Mouse (Mus musculus) frontal cortex, postnatal 25 days (tissue): ENCODE results near the gene Erh.

Experiments
- DNase-seq, 2 experiments: peaks; one replicate each; pipeline ENCODE4 v3.0.0; 2022; ENCODE audit warnings: low spot score in 2 of 2

Gene Erh

DNA sequence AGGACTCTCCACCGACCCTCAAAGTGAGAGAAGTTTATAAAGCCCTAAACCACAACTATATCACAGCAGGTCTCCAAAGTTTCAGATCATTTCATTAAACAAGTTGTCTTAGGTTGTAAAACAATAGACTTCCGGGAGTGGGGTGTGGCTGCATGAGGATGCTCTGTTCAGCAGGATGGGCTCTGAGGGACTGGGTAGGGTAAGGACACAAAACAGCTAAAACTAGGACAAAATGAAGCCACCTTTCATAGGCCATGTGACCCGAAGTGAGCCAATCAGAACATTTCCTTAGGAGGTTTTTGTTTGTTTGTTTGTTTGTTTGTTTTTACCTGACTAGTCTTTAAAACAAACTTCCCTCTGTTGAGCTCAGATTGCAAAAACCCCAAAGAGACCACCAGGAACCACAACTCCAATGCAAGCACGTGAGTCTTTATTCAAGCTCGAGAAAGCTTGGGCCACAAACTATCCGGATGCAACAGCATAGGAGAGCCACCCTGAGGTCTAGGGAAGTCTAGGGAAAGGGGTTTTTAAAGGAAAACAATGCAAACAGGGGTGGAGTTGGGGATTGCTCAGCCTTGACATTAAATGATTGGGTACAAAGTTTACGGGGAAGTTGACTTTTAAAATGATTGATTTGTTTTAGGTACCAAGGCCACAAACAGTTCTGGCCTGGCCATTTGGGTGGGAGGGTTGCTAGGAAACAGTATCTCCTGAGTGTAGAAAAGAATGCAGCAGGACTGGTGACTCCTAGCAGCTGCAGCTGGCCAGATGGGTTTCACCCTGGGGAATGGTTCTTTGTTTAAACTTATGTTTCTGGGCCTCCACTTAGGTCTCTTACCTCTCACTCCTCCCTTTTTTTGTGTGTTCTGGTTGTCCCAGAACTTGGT lies 28.5 kb downstream of the Erh start:
- no peak for DNase-seq

DNA sequence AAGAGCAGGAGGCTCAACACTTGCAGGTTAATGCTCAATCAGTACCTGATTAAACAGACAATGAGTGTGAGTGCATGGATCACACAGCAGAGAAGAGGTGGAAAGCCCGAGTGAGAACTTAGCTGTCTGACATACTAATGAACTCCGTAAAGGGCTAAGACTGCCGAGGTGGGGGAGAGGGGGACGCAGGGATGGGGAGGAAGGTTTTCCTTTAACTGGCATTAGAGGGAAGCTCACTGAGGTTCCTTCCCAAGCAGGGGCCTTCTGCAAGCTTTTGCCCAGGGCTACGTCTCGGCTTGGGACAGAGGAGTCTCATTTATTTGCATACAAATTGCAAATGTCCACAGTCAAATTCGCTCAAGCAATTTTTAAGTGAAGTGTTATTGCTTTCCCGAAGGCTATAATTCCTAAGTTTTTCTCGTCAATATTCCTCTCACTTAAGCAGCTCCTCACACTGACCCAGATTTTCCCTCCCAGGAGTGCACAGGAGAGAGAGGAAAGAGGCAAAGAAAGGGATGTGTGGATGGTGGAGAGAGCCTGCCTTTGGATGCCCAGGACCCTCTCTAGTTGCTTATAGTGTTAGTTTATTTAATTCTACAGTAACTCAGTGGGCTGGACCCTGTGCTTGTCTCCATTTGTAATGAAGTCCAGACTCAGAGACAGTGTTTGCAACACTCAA lies 31.9 kb downstream of the Erh start:
- no peak for DNase-seq

DNA sequence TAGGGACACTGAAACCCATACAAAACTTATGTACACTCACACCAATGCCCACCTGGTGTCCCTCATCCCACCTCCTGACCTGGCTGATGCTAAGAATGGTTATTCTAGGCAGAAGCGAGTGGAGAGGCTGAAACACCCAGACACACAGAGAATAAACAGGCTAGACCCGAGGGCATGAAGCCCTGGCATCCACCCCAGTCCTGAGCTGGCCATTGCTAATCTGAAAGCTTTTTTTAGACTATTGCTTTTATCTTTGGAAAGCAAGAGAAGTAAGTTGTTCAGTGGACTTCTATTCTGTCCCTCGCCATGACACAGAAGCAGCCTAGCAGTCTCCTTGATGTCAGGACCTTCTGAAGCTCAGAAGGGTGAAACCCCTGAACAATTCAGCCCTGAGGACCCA lies 34.2 kb downstream of the Erh start:
- no peak for DNase-seq

DNA sequence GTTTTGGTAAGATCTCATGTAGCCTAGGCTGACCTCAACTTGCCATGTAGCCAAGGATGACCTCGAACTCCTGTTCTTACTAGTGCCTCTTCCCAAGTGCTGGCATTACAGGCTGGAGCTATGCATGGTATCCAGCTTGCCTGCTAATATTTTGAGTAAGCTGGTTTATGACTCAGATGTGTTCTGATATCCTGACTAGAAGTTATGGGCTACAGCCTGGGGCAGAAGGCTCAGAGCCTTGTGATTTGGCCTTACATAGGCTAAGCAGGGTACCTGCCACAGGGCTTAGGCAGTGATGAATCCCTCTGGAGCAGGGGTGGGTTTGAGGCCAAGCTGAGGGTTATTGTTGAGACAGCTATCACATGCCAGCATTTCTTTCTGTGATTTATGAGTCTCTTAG lies 35.6 kb downstream of the Erh start:
- no peak for DNase-seq

DNA sequence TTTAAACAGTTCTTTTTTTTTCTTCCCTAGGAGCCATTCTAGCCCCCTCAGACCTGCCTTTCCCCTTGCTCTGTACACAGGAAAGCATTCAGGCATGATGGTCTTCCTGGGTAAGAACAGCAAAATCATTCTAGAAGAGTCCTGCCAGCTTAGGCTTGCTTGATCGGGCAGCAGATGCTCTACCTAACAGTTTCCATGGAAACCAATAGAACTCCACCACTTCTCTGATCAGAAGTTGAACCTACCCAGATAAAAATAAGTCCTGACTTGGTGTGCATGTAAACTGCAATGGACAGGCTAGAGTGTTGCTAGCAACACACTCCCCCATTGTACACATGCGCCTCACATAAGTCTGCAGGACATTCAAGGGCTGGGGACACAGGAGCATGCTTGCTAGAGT lies 39.9 kb downstream of the Erh start:
- DNase-seq, result no peak

DNA sequence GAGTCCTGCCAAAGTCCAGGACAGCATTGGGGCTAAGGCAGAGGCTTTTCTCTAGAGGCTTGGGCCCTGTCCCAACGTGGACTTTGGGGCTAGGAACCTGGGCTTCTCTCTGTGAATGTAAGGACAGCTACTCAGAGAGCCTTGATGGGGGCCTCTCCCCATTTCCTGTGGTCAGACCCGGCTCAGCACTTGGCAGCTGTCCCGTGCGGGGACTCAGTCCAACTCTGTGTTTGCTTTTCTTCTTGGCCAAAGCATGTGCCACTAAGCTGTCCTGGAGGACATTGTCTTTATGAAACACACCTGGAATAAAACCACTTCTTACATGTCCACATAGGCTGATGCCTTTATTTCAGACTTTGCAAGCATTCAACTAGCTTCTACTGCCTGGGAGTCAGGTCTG lies 40.6 kb downstream of the Erh start:
- DNase-seq, result no peak

DNA sequence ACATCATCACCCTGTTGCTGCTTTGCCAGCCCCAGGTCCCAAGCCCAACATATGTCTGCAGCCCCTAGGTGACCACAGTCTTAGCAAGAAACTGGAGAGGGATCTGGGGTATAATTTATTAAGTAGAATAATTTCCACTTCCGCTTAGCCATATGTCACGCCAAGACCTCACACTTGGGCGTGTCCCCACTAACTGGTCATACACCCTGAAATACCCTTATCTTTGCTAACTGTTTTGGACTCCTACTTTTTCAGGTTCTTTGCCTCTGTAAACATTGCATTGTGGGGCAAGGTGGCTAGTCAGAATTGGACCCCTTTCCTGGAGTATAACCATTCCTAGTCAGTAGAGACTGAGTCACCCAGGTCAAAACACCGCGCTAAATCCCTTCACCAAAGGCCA lies 41.7 kb downstream of the Erh start:
- no peak for DNase-seq

DNA sequence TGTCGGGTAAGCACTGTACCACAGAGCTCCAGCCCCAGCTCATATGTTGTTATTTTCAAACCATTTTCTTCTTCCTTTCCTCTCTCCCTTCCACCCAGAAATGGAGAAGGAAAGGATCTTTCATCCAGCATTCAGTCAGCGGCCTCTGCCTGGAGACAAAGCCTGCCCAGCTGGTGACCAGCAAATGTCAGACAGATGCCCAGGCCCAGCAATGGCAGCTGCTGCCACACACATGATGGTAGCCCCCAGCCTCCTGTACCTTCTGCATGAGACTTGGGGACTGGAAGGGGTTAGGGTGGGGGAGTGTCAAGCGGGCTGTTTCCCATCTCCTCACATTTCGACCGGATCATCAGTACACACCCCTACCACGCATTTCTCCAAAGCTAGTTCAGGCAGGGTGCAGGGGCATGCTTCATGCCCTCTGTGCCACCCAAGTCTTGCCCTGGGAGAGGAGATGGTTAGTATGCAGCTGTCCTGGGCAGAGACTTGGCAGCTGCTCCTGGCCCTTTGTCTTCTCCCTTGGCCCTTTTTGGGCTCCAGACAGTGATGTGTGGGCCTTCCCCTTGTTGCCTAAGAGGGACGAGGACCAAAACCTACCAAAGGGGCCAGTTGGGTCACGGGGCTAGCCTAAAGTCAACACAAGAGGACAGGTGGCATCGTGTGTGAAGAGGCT lies 42.4 kb downstream of the Erh start:
- DNase-seq, result no peak

DNA sequence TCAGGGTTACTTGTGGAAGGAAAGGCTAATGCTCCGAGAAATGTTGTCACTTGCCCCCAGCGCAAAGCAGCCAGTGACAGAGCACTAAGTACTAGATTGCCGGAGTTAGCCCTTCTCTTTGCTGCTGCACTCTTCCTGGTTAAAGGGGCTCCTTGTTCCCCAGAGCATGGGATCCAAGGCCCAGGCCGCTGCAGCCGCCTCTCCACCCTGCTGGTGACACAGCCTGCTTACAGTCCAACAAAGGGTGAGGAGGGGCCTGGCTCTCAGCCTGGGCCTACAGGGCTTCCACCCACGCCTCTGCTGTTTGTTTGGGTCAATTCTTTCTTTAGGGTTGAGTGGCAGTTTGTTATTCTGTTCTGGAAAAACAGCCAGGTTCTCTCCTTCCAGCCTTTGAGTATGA lies 45.4 kb downstream of the Erh start:
- no peak for DNase-seq

DNA sequence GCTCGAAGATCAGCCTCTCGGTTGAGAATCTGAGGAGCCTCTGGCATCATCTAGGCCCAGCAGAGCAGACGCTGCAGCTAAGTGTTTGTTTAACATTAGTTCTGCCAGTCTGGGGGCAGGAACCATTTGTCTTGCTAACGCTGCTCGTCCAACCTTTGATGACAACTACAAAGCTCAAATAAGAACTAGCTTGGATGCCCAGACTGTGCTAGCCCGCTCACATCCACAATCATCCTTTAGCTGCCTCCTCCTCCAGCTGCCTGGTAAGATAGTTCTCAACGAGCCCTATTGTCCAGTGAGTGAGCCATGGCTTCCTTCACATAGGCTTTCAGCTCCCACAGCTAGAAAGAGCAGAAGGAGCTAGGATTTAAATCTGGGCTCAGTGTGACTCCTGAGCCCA lies 45.9 kb downstream of the Erh start:
- DNase-seq, result no peak

DNA sequence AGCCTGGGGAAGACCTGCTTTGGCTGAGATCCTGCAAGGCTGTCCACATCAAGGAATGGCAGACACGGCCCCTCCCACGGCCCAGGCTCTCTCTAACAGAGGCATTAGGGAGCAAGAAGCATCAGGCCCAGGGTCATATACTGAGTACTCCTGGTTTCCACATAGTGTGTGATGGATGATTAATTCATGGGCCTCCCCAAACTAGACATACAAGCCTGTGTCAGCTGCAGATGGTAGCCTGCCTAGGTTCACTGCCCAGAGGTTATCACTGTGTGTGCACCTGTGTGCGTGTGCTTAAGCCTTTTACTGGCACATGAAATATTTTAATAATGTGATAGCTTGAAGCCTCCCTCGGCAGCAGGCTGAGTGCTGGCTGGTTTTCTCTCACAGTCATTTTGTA lies 48.2 kb downstream of the Erh start:
- no peak for DNase-seq

DNA sequence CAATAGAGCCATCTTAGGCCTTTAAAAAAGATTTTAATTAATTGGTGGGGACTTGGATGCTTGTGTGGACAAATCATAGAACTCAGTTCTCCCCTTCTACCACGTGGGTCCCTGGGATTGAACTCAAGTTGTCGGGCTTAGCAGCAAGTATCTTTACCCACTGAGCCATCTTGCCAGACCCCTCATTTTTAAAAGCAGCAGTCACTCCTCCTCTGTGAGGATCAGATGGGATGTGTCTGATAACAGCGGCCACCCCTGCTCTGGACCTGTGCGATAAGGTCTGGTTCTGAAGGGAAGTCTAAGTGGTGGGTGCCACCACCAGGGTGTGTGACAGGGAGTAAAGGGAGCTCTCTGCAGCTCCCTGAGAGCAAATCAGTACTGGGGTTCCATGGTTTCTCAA lies 48.6 kb downstream of the Erh start:
- no peak for DNase-seq

DNA sequence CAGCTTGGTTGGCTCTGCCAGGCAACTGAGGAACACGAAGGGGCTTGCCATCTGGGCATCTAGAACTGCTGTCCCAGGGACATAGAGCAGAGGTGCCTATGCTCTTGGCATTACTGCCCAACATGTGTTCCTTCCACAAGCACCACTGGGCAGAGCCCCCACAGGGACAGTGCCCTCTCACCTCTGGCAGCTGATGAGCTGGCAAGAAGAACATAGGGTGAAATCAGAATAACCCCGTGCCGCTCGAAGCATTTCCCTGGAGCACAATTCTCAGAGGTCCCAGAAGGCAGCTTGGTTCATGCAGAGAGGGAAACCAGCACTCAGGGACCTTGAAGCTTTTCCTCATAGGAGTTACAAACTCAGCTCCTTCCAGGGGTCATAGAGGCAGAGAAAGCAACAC lies 49.4 kb downstream of the Erh start:
- no peak for DNase-seq

DNA sequence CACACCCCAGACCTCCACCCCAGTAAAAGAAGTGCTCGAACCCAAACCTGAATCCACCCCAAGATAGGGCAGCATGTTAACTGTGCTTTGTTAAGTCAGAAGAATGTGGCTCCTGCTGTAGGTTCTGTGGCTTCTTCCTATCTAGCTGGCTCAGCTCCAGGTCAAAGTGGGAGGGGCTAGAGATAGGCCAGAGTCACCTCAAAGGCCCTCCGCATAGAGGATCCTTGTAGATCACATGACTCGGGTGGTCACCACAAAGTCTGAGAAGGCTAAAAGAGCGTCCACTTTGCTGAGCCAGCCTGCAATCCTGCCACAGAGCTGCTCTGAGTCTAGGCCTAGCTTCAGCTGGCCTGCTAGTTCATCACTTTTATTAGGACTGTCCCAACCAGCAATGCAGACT lies 50.0 kb downstream of the Erh start:
- no peak for DNase-seq

DNA sequence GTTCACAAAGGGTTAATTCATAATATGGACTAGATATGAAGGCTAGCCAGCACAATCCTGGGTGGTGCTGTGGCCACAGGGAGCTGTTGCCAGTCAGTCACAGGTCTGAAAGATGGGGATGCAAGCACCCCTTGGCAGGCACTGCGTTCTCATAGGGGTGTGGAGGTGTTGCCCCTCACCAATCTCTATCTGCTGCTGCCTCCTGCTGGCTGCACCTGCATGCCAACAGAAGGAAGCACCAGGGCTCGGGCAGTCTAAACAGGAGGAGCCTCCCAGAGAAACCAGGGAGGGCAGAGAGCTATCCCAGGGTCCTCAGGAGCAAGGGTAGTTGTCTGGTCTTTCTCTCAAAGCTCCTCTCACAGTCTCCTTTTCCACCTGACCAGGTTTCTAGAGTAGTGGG lies 59.2 kb downstream of the Erh start:
- no peak for DNase-seq
